Mouse (Mus musculus) lung, adult 18-20 months (tissue): Measurements from ENCODE around the gene Ptcd2.

Experiments
- DNase-seq, 2 experiments: peaks; one replicate each; pipeline ENCODE4 v3.0.0; 2022; ENCODE audit warnings: mixed read lengths in 2 of 2

Gene Ptcd2

GRCm38 (mm10) chr13:99344599-99345575, at the start of gene Ptcd2, which contains the start of gene Mrps27:
Gene Ptcd2, minus strand, starts transcription at chr13:99344705.
Gene Mrps27, plus strand, starts transcription at chr13:99344786.
- DNase-seq: peak; percentile 96 to 97

- DNase-seq: no peak
These were observed 48.6 kb upstream of the Ptcd2 start for GRCm38 (mm10) chr13:99393128-99393527.

- peak; percentile 50 to 52 for DNase-seq
These were observed 46.9 kb upstream of the Ptcd2 start for GRCm38 (mm10) chr13:99391417-99391816.

GRCm38 (mm10) chr13:99387901-99388811, 43.7 kb upstream of the Ptcd2 start:
- no peak for DNase-seq

- no peak for DNase-seq
These were observed 41.8 kb upstream of the Ptcd2 start for GRCm38 (mm10) chr13:99386341-99386740.

GRCm38 (mm10) chr13:99385911-99386310, 41.4 kb upstream of the Ptcd2 start:
- no peak for DNase-seq

- DNase-seq: peak in 1 of 2 experiments; percentile 39
These were observed 40.2 kb upstream of the Ptcd2 start for GRCm38 (mm10) chr13:99384555-99385203.

GRCm38 (mm10) chr13:99382373-99382772, 37.9 kb upstream of the Ptcd2 start:
- DNase-seq: no peak

- no peak for DNase-seq
These were observed 33.7 kb upstream of the Ptcd2 start for GRCm38 (mm10) chr13:99378223-99378622.

GRCm38 (mm10) chr13:99377055-99377454, 32.5 kb upstream of the Ptcd2 start:
- no peak for DNase-seq

GRCm38 (mm10) chr13:99375550-99375949, 31.0 kb upstream of the Ptcd2 start:
- DNase-seq: peak; percentile 60 to 70

- no peak for DNase-seq
These were observed 29.7 kb upstream of the Ptcd2 start for GRCm38 (mm10) chr13:99374191-99374590.

GRCm38 (mm10) chr13:99373684-99374083, 29.2 kb upstream of the Ptcd2 start:
- no peak for DNase-seq

GRCm38 (mm10) chr13:99371285-99371684, 26.8 kb upstream of the Ptcd2 start:
- DNase-seq: no peak

- no peak for DNase-seq
These were observed 24.6 kb upstream of the Ptcd2 start for GRCm38 (mm10) chr13:99369103-99369502.

GRCm38 (mm10) chr13:99367554-99368174, 23.2 kb upstream of the Ptcd2 start:
- DNase-seq: no peak

- no peak for DNase-seq
These were observed 22.1 kb upstream of the Ptcd2 start for GRCm38 (mm10) chr13:99366422-99367175.

GRCm38 (mm10) chr13:99363866-99364265, 19.4 kb upstream of the Ptcd2 start:
- DNase-seq: no peak

- DNase-seq: no peak
These were observed 14.4 kb upstream of the Ptcd2 start for GRCm38 (mm10) chr13:99358921-99359320.

- DNase-seq: peak in 1 of 2 experiments; percentile 14
These were observed 12.1 kb upstream of the Ptcd2 start for GRCm38 (mm10) chr13:99356428-99357265.
